Mouse (Mus musculus) erythroblast, embryonic 14.5 days (primary cell): ENCODE results near the gene Tlk1.

Source experiments
- GATA1 ChIP-seq: IDR thresholded peaks from 2 replicates; pipeline ENCODE4 v1.6.1; 2012; ENCODE audit warnings: low read length, inconsistent platforms, mixed read lengths
- TAL1 ChIP-seq: IDR thresholded peaks from 3 replicates; pipeline ENCODE4 v1.6.1; 2012; ENCODE audit warnings: low read length, inconsistent platforms, mixed read lengths

- TF ChIP-seq GATA1, result no peak
- no peak for TF ChIP-seq TAL1
These were observed 45.3 kb upstream of the Tlk1 start for GRCm38 (mm10) chr2:70870819-70871218.
